Mouse (Mus musculus) liver, postnatal 0 days (tissue): Measurements from ENCODE around the gene Limch1.

Experiments used
- CTCF ChIP-seq: sonication (generic); IDR thresholded peaks from 2 replicates; pipeline ENCODE4 v1.5.1; 2016; ENCODE audit warnings: antibody characterized with exemption, low read depth
- EP300 ChIP-seq: IDR thresholded peaks from 2 replicates; pipeline ENCODE4 v1.6.1; 2016; ENCODE audit warnings: antibody characterized with exemption, low read depth, mild to moderate bottlenecking

DNA sequence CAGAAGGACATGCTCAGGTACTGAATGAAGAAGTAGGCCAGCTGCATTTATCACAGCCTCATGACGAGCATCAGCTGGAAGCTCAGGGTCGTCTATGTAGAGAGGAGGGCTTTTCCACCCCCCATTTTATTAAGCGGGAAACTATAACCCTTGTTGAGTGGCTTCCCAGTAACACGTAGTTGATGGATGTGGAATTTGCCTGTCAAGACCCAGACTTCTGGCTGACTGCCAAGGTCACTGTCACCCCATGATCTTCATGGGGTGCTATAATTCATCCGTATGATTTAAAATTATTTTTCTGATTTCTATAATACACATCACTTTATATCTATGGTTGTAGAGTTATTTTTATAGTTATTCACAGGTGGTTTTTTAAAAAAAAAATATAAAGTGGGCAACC, 131.4 kb downstream of the Limch1 start:
- no peak for TF ChIP-seq CTCF
- no peak for TF ChIP-seq EP300
